Mouse (Mus musculus) heart, embryonic 10.5 days (tissue): ENCODE measurements at regions not wholly inside any gene's neighbourhood (a gene's known extent, or its start where the extent isn't known, plus 50 kb on each side); places are given as distances from the start of the nearest gene placed in this dataset.

Experiments used
- DNase-seq: peaks from one replicate; pipeline ENCODE4 v3.0.0-alpha.2; 2017; ENCODE audit warnings: low spot score
- H3K27ac ChIP-seq: fragments of 300-500 bp; sonication (generic); 2 replicates; pipeline ENCODE4 v1.5.1; 2016; ENCODE audit warnings: mild to moderate bottlenecking
- H3K27me3 ChIP-seq: fragments of 300-500 bp; sonication (generic); 2 replicates; pipeline ENCODE4 v1.6.1; 2016; ENCODE audit warnings: mild to moderate bottlenecking; ENCODE audit not compliant: poor library complexity, insufficient read depth, severe bottlenecking
- H3K36me3 ChIP-seq: fragments of 300-500 bp; sonication (generic); 2 replicates; pipeline ENCODE4 v1.6.1; 2016; ENCODE audit warnings: mild to moderate bottlenecking, moderate library complexity
- H3K4me1 ChIP-seq: fragments of 300-500 bp; sonication (generic); 2 replicates; pipeline ENCODE4 v1.6.1; 2016; ENCODE audit warnings: mild to moderate bottlenecking
- H3K4me3 ChIP-seq: fragments of 300-500 bp; sonication (generic); 2 replicates; pipeline ENCODE4 v1.5.1; 2016; ENCODE audit warnings: mild to moderate bottlenecking, moderate library complexity
- H3K9me3 ChIP-seq: fragments of 300-500 bp; sonication (generic); 2 replicates; pipeline ENCODE4 v1.6.1; 2016; ENCODE audit warnings: mild to moderate bottlenecking, moderate library complexity
- WGBS: fragments of 180-500 bp; shearing (Covaris S2); methylation state at CpG from one replicate; pipeline ENCODE4 v1.1.7; 2016; 5-methylcytosine and 5-hydroxymethylcytosine counted together

- no peaks in the 10 kb centered on the region for H3K27me3 ChIP-seq
- peaks cover 25% of the 10 kb centered on the region for H3K4me1 ChIP-seq
- H3K9me3 ChIP-seq: no peaks in the 10 kb centered on the region
- no peaks in the 10 kb centered on the region for H3K36me3 ChIP-seq
- H3K4me3 ChIP-seq: no peak overlapping the region
- peak overlapping the region; percentile 16; the same call in 1 of the 2 replicates for H3K27ac ChIP-seq
- WGBS: 65% methylated on average over 11 of the region's 11 CpGs
- DNase-seq: no peak
Observed at GRCm38 (mm10) chr16:95834556-95835288, 132.8 kb downstream of the Ets2 start.

GRCm38 (mm10) chr16:95833455-95833854 lies 131.6 kb downstream of the Ets2 start:
- Histone ChIP-seq H3K4me1 (peaks cover 15% of the 10 kb centered on the region), H3K4me3 (no peak overlapping the region), H3K27ac (no peak overlapping the region), H3K36me3 (no peaks in the 10 kb centered on the region), H3K27me3 (no peaks in the 10 kb centered on the region), H3K9me3 (no peaks in the 10 kb centered on the region)
- no peak for DNase-seq
- 75% methylated on average over 10 of the region's 10 CpGs for WGBS

GRCm38 (mm10) chr16:95832346-95832739 lies 130.5 kb downstream of the Ets2 start:
- Histone ChIP-seq H3K27me3 (no peaks in the 10 kb centered on the region), H3K27ac (peak overlapping the region; percentile 72), H3K36me3 (no peaks in the 10 kb centered on the region), H3K9me3 (no peaks in the 10 kb centered on the region), H3K4me1 (peaks cover 10% of the 10 kb centered on the region), H3K4me3 (no peak overlapping the region)
- 73% methylated on average over 9 of the region's 9 CpGs for WGBS
- no peak for DNase-seq

- no peak overlapping the region for H3K4me3 ChIP-seq
- no peak for DNase-seq
- 44% methylated on average over 11 of the region's 11 CpGs for WGBS
- H3K27me3 ChIP-seq: no peaks in the 10 kb centered on the region
- H3K27ac ChIP-seq: peak overlapping the region; percentile 72
- no peaks in the 10 kb centered on the region for H3K9me3 ChIP-seq
- H3K4me1 ChIP-seq: peaks cover 10% of the 10 kb centered on the region
- no peaks in the 10 kb centered on the region for H3K36me3 ChIP-seq
Observed at GRCm38 (mm10) chr16:95831566-95832345, 129.9 kb downstream of the Ets2 start.

- no peak overlapping the region for H3K27ac ChIP-seq
- WGBS: 64% methylated on average over 6 of the region's 6 CpGs
- H3K36me3 ChIP-seq: no peaks in the 10 kb centered on the region
- DNase-seq: no peak
- H3K9me3 ChIP-seq: no peaks in the 10 kb centered on the region
- 0 out of 2 replicates have a peak, but pooled peaks cover 5% of the 10 kb centered on the region for H3K27me3 ChIP-seq
- no peak overlapping the region for H3K4me3 ChIP-seq
- H3K4me1 ChIP-seq: peaks cover 37% of the 10 kb centered on the region
Observed at GRCm38 (mm10) chr16:95827402-95827737, 125.5 kb downstream of the Ets2 start.

GRCm38 (mm10) chr16:95826681-95827401 lies 125.0 kb downstream of the Ets2 start:
- 0 out of 2 replicates have a peak, but pooled peaks cover 5% of the 10 kb centered on the region for H3K27me3 ChIP-seq
- no peaks in the 10 kb centered on the region for H3K9me3 ChIP-seq
- WGBS: 66% methylated on average over 5 of the region's 5 CpGs
- peaks cover 36% of the 10 kb centered on the region for H3K4me1 ChIP-seq
- H3K36me3 ChIP-seq: no peaks in the 10 kb centered on the region
- no peak overlapping the region for H3K4me3 ChIP-seq
- no peak for DNase-seq
- H3K27ac ChIP-seq: no peak overlapping the region

- Histone ChIP-seq H3K9me3 (no peaks in the 10 kb centered on the region), H3K27ac (peak overlapping the region; percentile 81; the same call in 1 of the 2 replicates), H3K27me3 (0 out of 2 replicates have a peak, but pooled peaks cover 5% of the 10 kb centered on the region), H3K4me1 (peaks cover 27% of the 10 kb centered on the region), H3K36me3 (no peaks in the 10 kb centered on the region), H3K4me3 (no peak overlapping the region)
- DNase-seq: no peak
- WGBS: 30% methylated on average over 5 of the region's 5 CpGs
Observed at GRCm38 (mm10) chr16:95825723-95826122, 123.8 kb downstream of the Ets2 start.

- Histone ChIP-seq H3K36me3 (no peaks in the 10 kb centered on the region), H3K4me3 (peak overlapping the region; percentile 33), H3K27me3 (0 out of 2 replicates have a peak, but pooled peaks cover 5% of the 10 kb centered on the region), H3K4me1 (peaks cover 27% of the 10 kb centered on the region), H3K27ac (peak overlapping the region; percentile 81), H3K9me3 (no peaks in the 10 kb centered on the region)
- 11% methylated on average over 7 of the region's 7 CpGs for WGBS
- DNase-seq: peak; percentile 89
Observed at GRCm38 (mm10) chr16:95824720-95825534, 123.1 kb downstream of the Ets2 start.

GRCm38 (mm10) chr16:95823803-95824202 lies 121.9 kb downstream of the Ets2 start:
- Histone ChIP-seq H3K4me1 (peaks cover 27% of the 10 kb centered on the region), H3K27me3 (0 out of 2 replicates have a peak, but pooled peaks cover 5% of the 10 kb centered on the region), H3K4me3 (no peak overlapping the region), H3K36me3 (no peaks in the 10 kb centered on the region), H3K9me3 (no peaks in the 10 kb centered on the region), H3K27ac (peak overlapping the region; percentile 81)
- DNase-seq: no peak
- WGBS: 49% methylated on average over 6 of the region's 6 CpGs

- Histone ChIP-seq H3K27me3 (0 out of 2 replicates have a peak, but pooled peaks cover 5% of the 10 kb centered on the region), H3K4me3 (no peak overlapping the region), H3K27ac (no peak overlapping the region; the same call in 1 of the 2 replicates), H3K4me1 (peaks cover 27% of the 10 kb centered on the region), H3K36me3 (no peaks in the 10 kb centered on the region), H3K9me3 (no peaks in the 10 kb centered on the region)
- DNase-seq: no peak
- WGBS: 86% methylated on average over 7 of the region's 7 CpGs
Observed at GRCm38 (mm10) chr16:95821080-95821479, 119.2 kb downstream of the Ets2 start.

GRCm38 (mm10) chr16:95820606-95821005 lies 118.7 kb downstream of the Ets2 start:
- Histone ChIP-seq H3K4me3 (no peak overlapping the region), H3K4me1 (peaks cover 24% of the 10 kb centered on the region), H3K9me3 (no peaks in the 10 kb centered on the region), H3K36me3 (no peaks in the 10 kb centered on the region), H3K27ac (no peak overlapping the region), H3K27me3 (0 out of 2 replicates have a peak, but pooled peaks cover 5% of the 10 kb centered on the region)
- DNase-seq: no peak
- 75% methylated on average over 8 of the region's 8 CpGs for WGBS

GRCm38 (mm10) chr16:95820013-95820412 lies 118.1 kb downstream of the Ets2 start:
- Histone ChIP-seq H3K9me3 (no peaks in the 10 kb centered on the region), H3K4me1 (peaks cover 18% of the 10 kb centered on the region), H3K4me3 (no peak overlapping the region), H3K27ac (no peak overlapping the region), H3K27me3 (0 out of 2 replicates have a peak, but pooled peaks cover 5% of the 10 kb centered on the region), H3K36me3 (no peaks in the 10 kb centered on the region)
- no peak for DNase-seq
- 38% methylated on average over 1 of the region's 1 CpGs for WGBS
